Mouse (Mus musculus) liver, postnatal 0 days (tissue): ENCODE results near the gene Dcaf11.

Experiments
- CTCF ChIP-seq: sonication (generic); IDR thresholded peaks from 2 replicates; pipeline ENCODE4 v1.5.1; 2016; ENCODE audit warnings: antibody characterized with exemption, low read depth
- EP300 ChIP-seq: IDR thresholded peaks from 2 replicates; pipeline ENCODE4 v1.6.1; 2016; ENCODE audit warnings: antibody characterized with exemption, low read depth, mild to moderate bottlenecking

GRCm38 (mm10) chr14:55520451-55521361, 39.1 kb upstream of the Dcaf11 start:
- TF ChIP-seq CTCF (no peak), EP300 (no peak)
